31 mouse cellular contexts compared by ENCODE assay signal in genomic region chr3:107223230-107223629, GRCm38 (mm10). TPM values are rescaled to one million over a fixed set of nuclear protein-coding genes. Genes with fewer than 3 reads are reported as not detected.
"Had no signal": no experiment of that assay in that cellular context is flagged by ENCODE, and none has a peak within 500 bp of the region (broad histone marks: within the 10 kb centered on the region; RNA-seq: fewer than 3 reads in every experiment).

No protein-coding gene starts in this region.

- H3K9me3 ChIP-seq: limb, embryonic 12.5 days; limb, embryonic 15.5 days; liver, embryonic 13.5 days; lung, embryonic 15.5 days had no signal

- H3K4me3 ChIP-seq: layer of hippocampus, adult 2 months; limb, embryonic 12.5 days; limb, embryonic 15.5 days; liver, embryonic 13.5 days; lung, embryonic 15.5 days; midbrain, embryonic 12.5 days; myocyte; neural tube, embryonic 13.5 days had no signal

- H3K4me2 ChIP-seq: limb, embryonic 12.5 days; limb, embryonic 15.5 days; liver, embryonic 13.5 days; lung, embryonic 15.5 days; midbrain, embryonic 12.5 days; neural tube, embryonic 13.5 days had no signal

- ATAC-seq: intestine, postnatal 0 days; midbrain, embryonic 16.5 days had no signal

- H3K36me3 ChIP-seq: limb, embryonic 12.5 days; limb, embryonic 15.5 days; liver, embryonic 13.5 days; lung, embryonic 15.5 days; midbrain, embryonic 12.5 days; neural tube, embryonic 13.5 days had no signal

- H3K4me1 ChIP-seq: limb, embryonic 12.5 days; limb, embryonic 15.5 days; liver, embryonic 13.5 days; neural tube, embryonic 13.5 days had no signal

- H3K27ac ChIP-seq: kidney, postnatal 0 days; layer of hippocampus, adult 2 months; limb, embryonic 12.5 days; limb, embryonic 15.5 days; liver, embryonic 13.5 days; lung, embryonic 15.5 days; midbrain, embryonic 12.5 days; neural tube, embryonic 13.5 days had no signal

- H3K9ac ChIP-seq: limb, embryonic 12.5 days; limb, embryonic 15.5 days; liver, embryonic 13.5 days; lung, embryonic 15.5 days; midbrain, embryonic 12.5 days; neural tube, embryonic 13.5 days had no signal

- DNase-seq: kidney, adult 2 months; kidney, postnatal 25 days; layer of hippocampus, adult 9-11 months; liver, embryonic 13.5 days; retina, postnatal 1 day; right cerebral cortex, postnatal 25 days; spleen, adult 18-20 months; thymus, postnatal 36 days had no signal

- H3K27me3 ChIP-seq: limb, embryonic 12.5 days; liver, embryonic 13.5 days; lung, embryonic 15.5 days; midbrain, embryonic 12.5 days; neural tube, embryonic 13.5 days had no signal

RNA-seq across cellular contexts. Expression of gene Cym, which starts 1.7 kb away (rescaled TPM):
- total RNA-seq: layer of hippocampus, adult 2 months; layer of hippocampus, postnatal 25 days; left cerebral cortex, adult 18-20 months; left cerebral cortex, postnatal 36 days; megakaryocyte progenitor cell, adult 5-6 weeks; megakaryocyte-erythroid progenitor cell, adult 5-6 weeks; monocyte, adult 5-6 weeks; neutrophil, adult 5-6 weeks had no signal
- polyA plus RNA-seq: kidney, embryonic 14.5 days; limb, embryonic 12.5 days; midbrain, embryonic 12.5 days; urinary bladder, adult 2 months had no signal

RNA-seq across cellular contexts. Expression of gene A630076J17Rik, which starts 7.2 kb away (rescaled TPM):
- total RNA-seq: layer of hippocampus, adult 2 months; layer of hippocampus, postnatal 25 days; left cerebral cortex, adult 18-20 months; left cerebral cortex, postnatal 10 days; left cerebral cortex, postnatal 36 days; megakaryocyte progenitor cell, adult 5-6 weeks; megakaryocyte-erythroid progenitor cell, adult 5-6 weeks; monocyte, adult 5-6 weeks; neutrophil, adult 5-6 weeks had no signal
- polyA plus RNA-seq: intestine, embryonic 14.5 days; kidney, adult 2 months; kidney, embryonic 14.5 days; kidney, postnatal 0 days; large intestine, adult 2 months; limb, embryonic 12.5 days; limb, embryonic 15.5 days; liver, embryonic 13.5 days; liver, embryonic 16.5 days; midbrain, embryonic 12.5 days; midbrain, embryonic 16.5 days; myocyte; neural tube, embryonic 13.5 days; urinary bladder, adult 2 months had no signal

RNA-seq across cellular contexts. Expression of gene Prok1, which starts 16.3 kb away (rescaled TPM):
- total RNA-seq: layer of hippocampus, adult 2 months; left cerebral cortex, postnatal 10 days; left cerebral cortex, postnatal 36 days; megakaryocyte progenitor cell, adult 5-6 weeks; megakaryocyte-erythroid progenitor cell, adult 5-6 weeks; monocyte, adult 5-6 weeks; neutrophil, adult 5-6 weeks had no signal
- polyA plus RNA-seq: intestine, embryonic 14.5 days; intestine, postnatal 0 days; kidney, embryonic 14.5 days; liver, embryonic 13.5 days; lung, embryonic 15.5 days; midbrain, embryonic 12.5 days; neural tube, embryonic 13.5 days had no signal

RNA-seq across cellular contexts. Expression of gene Kcna10, which starts 40.4 kb away (rescaled TPM):
- total RNA-seq: layer of hippocampus, adult 2 months; layer of hippocampus, postnatal 25 days; left cerebral cortex, adult 18-20 months; left cerebral cortex, postnatal 10 days; megakaryocyte progenitor cell, adult 5-6 weeks; megakaryocyte-erythroid progenitor cell, adult 5-6 weeks; monocyte, adult 5-6 weeks; neutrophil, adult 5-6 weeks had no signal
- polyA plus RNA-seq: intestine, embryonic 14.5 days; intestine, postnatal 0 days; kidney, adult 2 months; kidney, embryonic 14.5 days; kidney, postnatal 0 days; large intestine, adult 2 months; limb, embryonic 12.5 days; liver, embryonic 13.5 days; liver, embryonic 16.5 days; lung, embryonic 15.5 days; midbrain, embryonic 12.5 days; midbrain, embryonic 16.5 days; myocyte; neural tube, embryonic 13.5 days; urinary bladder, adult 2 months had no signal
